Mouse (Mus musculus): ENCODE results near the gene Tmem62.
"Not testable (repeated sequence)": the region's sequence is repeated elsewhere in the genome, so short reads cannot be mapped to it uniquely, and the experiment has no call there.

Tmem62 gene

DNA sequence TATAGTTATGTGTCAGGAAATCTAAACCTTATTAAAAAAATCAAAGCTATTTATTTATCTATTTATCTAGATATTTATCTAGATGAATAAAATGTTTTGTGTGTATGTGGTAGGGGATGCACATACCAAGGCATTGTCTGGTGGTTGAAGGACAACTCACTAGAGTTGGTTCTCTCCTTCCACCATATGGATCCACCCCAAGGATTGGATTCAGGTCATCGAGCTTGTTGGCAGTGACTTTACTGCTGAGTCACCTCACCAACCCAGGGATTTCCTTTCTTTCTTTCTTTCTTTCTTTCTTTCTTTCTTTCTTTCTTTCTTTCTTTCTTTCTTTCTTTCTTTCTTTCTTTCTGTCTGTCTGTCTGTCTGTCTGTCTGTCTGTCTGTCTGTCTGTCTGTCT, 19.8 kb downstream of the Tmem62 start:
- DNase-seq (ENCODE audit: low read depth): not testable (repeated sequence)

DNA sequence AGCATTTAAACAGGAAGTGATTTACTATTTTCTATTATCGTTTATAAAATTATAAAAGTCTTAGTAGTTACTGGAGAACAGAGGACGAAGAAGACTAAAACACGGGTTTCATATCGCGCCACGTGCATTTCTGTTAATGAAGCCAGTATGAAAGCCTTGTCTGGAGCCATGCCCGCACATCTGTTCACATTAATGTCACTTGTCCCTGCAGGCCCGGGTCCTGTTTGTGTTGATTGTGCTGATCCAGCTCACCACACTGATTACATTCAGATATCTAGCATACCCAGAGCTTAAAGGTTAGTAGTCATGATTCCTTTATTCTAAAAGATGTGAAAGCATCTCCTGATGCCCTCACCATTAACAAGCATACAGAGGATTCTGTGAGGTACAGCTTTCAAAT, 22.0 kb downstream of the Tmem62 start:
- no peak for DNase-seq (ENCODE audit: low read depth)

GRCm38 (mm10) chr2:121003586-121003985, 26.8 kb downstream of the Tmem62 start:
- DNase-seq (ENCODE audit: low read depth): peak; percentile 25

- no peak for DNase-seq (ENCODE audit: low read depth)
Observed at GRCm38 (mm10) chr2:121004018-121004811, 27.4 kb downstream of the Tmem62 start.

- DNase-seq (ENCODE audit: low read depth): no peak
Observed at GRCm38 (mm10) chr2:121006986-121007385, 30.2 kb downstream of the Tmem62 start.

GRCm38 (mm10) chr2:121007925-121008663, 31.3 kb downstream of the Tmem62 start, which contains the start of gene Ccndbp1:
Gene Ccndbp1 (plus strand): TSS chr2:121008403.
- DNase-seq (ENCODE audit: low read depth): peak; percentile 96

- DNase-seq (ENCODE audit: low read depth): no peak
Observed at GRCm38 (mm10) chr2:121008664-121009007, 31.8 kb downstream of the Tmem62 start.

DNA sequence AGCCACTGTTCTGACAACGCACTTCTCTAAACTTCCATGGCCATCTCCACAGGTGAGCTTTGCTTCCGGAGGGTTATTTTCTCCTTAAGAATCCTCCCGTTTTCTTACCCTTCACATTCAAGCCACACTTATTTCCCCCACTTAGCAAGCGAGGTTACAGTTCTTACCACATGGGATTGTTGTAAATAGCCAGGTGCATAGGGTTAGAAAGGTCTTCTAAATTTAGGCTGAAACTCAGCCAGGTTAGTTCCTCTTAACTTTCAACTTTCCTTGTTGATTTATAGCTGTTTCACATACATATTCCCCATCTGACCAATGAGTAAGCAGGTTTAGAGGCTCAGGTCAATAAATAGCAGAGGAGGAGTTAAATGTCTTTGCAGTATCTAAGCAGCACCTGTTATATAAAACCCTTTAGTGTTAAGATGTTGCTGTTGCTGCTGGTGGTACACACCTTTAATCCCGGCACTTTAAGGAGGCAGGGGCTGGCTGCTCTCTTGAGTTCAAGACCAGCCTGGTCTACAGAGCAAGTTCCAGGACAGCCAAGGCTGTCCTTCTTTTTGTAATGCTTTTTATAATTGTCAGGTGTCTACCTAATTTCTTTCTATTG, 32.4 kb downstream of the Tmem62 start:
- DNase-seq (ENCODE audit: low read depth): no peak

- DNase-seq (ENCODE audit: low read depth): no peak
Observed at GRCm38 (mm10) chr2:121012676-121013075, 35.9 kb downstream of the Tmem62 start.

DNA sequence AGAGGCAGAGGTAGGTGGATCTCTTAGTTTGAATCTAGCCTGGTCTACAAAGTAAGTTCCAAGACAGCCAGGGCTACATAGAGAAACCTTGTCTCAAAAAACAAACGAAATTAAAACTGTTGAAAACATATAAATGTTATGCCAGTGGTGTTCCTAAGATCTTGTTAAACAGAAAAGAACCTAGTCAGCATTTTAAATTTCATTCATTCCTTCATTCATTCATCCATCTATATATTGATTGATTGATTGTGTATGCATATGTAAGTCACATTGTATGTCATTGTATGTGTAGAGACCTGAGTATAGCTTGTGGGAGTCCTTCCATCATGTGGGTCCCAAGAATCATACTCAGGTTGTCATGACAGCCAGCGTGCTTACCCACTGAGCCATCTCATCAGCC, 38.7 kb downstream of the Tmem62 start:
- no peak for DNase-seq (ENCODE audit: low read depth)

- DNase-seq (ENCODE audit: low read depth): no peak
Observed at GRCm38 (mm10) chr2:121016226-121016625, 39.4 kb downstream of the Tmem62 start.

DNA sequence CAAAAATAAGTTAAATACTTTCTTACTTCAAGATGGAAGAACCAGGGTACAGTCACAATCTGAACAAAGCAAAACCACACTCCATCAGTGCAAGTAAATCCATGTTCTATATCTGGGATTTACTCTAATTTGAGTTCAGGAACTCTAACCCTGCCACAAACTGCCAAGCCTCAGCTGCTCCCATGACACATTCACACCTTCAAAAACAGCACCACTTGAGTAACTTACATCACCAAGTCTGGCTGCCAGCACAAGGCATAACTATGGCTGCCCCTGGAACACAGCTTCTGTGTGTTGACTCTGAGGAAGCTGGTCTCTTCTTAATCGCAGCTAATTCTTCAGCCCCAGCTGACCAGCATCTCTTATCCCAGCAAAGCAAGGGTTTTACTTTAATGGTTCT, 40.3 kb downstream of the Tmem62 start:
- no peak for DNase-seq (ENCODE audit: low read depth)

GRCm38 (mm10) chr2:121022918-121023317, 46.1 kb downstream of the Tmem62 start:
- peak; percentile 27 for DNase-seq (ENCODE audit: low read depth)

- no peak for DNase-seq (ENCODE audit: low read depth)
Observed at GRCm38 (mm10) chr2:121036733-121037341, 60.0 kb downstream of the Tmem62 start, which contains the start of gene Epb42. Gene Epb42 (minus strand): TSS chr2:121037072.

DNA sequence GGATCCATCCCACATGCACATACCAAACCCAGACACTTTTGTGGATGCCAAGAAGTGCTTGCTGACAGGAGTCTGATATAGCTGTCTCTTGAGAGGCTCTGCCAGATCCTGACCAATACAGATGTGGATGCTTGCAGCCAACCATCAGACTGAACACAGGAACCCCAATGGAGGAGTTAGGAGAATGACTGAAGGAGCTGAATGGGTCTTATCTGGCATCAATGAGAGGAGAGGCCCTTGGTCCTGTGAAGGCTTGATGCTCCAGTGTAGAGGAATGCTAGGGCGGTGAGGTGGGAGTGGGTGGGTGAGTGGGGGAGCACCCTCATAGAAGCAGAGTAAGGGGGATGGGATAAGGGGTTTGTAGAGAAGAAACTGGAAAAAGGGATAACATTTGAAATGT, 62.0 kb downstream of the Tmem62 start:
- not testable (repeated sequence) for DNase-seq (ENCODE audit: low read depth)

GRCm38 (mm10) chr2:121039382-121039781, 62.6 kb downstream of the Tmem62 start:
- DNase-seq (ENCODE audit: low read depth): no peak

- peak; percentile 75 for DNase-seq (ENCODE audit: low read depth)
Observed at GRCm38 (mm10) chr2:121041098-121041497, 64.3 kb downstream of the Tmem62 start.

DNA sequence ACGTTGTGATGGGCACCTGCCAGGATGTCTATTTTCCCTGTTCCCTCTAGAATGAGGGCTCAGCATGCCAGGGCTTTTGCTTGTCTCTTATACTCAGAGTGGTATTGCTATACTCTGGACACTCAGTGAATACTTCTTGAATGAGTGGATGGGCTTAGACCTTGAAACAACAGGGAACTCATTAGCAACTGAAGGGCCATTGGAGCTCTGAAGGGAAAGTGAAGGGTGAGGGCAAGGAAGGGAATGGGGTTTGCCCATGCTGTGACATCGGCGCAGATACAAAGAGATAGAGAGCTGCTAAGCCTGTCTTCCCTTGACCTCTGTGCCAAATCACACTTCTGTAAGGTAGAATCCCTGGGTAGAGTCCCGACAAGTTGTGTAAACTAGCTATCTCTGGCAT, 68.8 kb downstream of the Tmem62 start:
- DNase-seq (ENCODE audit: low read depth): no peak

DNA sequence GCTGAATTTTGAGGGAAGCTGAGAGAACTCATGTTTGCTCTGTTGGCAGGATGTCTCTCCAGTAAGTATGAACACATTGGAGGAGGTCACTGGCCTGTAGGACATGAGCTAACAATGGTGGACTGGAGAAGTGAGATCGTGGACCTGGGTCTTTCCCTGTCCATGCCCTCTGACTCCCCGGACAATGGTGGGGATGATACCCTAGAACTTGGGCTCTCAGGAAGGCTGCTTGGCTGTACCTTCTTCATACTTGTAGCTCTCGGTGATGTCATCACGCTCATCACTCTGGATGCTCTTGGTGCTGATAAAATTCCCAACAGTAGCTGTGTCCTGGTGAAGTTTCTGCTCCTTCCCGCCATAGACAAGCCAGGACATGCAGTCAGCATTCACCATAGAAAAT, 75.4 kb downstream of the Tmem62 start:
- DNase-seq (ENCODE audit: low read depth): no peak

DNA sequence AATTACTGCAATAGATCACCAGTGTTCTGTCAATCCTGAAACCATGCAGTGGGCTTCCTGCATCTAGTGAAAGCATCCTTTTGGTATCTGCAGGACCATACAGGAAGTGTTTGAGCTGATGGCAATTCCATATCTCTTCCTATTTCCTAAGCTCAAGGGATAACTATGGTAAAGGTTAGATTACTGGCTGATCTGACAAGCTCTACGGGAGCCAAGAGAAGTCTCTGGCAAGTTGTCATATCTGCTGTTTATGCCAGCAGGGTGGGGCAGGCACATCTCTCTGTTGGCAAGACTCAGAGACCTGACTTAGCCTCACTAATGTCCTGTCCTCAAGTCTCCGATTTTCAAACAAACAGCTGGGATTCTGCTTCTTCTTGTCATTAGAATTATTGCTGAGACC, 77.2 kb downstream of the Tmem62 start:
- DNase-seq (ENCODE audit: low read depth): no peak

- no peak for DNase-seq (ENCODE audit: low read depth)
Observed at GRCm38 (mm10) chr2:121055915-121056314, 79.1 kb downstream of the Tmem62 start.

Data from NIH3T3 (cell line).